Mouse (Mus musculus): ENCODE results near the gene Asl.
"Not testable (repeated sequence)": the region's sequence is repeated elsewhere in the genome, so short reads cannot be mapped to it uniquely, and the experiment has no call there.

Asl gene

GRCm38 (mm10) chr5:130046100-130046499, 17.1 kb upstream of the Asl start:
- no peak for DNase-seq (ENCODE audit: low spot score in 2 of 2)

GRCm38 (mm10) chr5:130044201-130044695, 15.2 kb upstream of the Asl start:
- DNase-seq (ENCODE audit: low spot score in 2 of 2), result no peak

GRCm38 (mm10) chr5:130043741-130044140, 14.7 kb upstream of the Asl start:
- DNase-seq (ENCODE audit: low spot score in 2 of 2), result no peak

- no peak for DNase-seq (ENCODE audit: low spot score in 2 of 2)
These were observed 12.2 kb upstream of the Asl start for GRCm38 (mm10) chr5:130041262-130041661.

- DNase-seq (ENCODE audit: low spot score in 2 of 2), result no peak
These were observed 11.8 kb upstream of the Asl start for GRCm38 (mm10) chr5:130040797-130041196.

DNA sequence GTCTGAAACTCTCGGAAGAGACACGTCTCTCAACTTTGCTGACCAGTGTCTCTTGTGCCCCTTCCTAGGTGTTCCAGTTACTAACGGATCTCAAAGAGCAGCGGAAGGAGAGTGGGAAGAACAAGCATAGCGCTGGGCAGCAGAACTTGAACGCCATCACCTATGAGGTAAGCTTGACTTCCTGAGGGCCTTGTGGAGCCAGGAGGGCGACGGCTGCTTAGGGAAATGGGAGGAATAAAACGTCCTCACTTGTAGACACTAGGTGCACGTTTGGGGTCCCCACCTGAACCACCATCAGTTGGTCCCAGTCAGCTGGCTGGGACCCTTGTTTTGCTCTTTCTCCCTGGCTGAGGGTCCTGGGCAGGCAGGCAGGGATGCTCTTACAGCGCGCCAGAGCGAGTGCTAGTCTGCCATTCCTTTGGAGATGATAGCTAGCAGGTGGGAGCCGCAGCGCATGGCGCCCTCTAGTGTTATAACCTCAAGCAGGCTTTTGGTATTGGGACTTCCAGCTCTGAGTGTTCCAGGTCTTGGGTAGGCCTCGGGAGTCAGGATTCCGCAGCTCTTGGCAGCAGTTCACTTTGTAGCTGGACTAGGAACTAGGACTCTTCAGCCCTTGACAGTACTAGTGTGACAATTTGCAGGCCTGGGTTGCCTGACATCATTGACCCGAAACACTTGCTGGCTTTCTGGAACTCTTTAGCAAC, 8.9 kb upstream of the Asl start:
- DNase-seq (ENCODE audit: low spot score in 2 of 2), result peak; percentile 41 to 71

DNA sequence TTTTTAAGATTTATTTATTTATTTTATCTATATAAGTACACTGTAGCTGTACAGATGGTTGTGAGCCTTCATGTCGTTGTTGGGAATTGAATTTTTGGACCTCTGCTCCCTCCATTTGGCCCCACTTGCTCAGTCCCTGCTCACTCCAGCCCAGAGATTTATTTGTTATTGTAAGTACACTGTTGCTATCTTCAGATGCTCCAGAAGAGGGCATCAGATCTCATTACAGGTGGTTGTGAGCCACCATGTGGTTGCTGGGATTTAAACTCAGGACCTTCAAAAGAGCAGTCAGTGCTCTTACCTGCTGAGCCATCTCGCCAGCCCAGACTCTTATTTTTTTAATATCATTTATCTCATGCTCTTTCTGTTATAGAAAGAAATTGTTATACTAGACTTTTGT, 7.3 kb upstream of the Asl start:
- not testable (repeated sequence) for DNase-seq (ENCODE audit: low spot score in 2 of 2)

DNA sequence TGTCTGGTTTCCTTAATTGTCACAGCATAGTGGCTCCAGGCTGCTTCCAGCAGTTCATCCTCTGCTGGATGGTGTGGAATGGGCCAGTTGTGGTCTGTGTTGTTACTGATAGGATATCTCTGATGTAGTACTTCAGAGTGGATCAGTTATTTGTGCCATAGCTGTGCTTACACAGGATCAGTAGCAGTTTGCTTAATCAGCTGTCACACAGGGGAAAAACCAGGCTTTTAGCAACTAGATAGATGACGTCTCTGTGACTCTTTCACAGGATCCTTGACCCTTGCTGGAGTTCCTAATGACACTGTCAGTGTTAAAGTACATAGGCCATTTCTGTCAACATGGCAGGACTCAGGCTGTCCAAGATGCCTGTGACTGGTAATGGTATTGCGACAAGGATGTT, 4.8 kb upstream of the Asl start:
- no peak for DNase-seq (ENCODE audit: low spot score in 2 of 2)

- no peak for DNase-seq (ENCODE audit: low spot score in 2 of 2)
These were observed 2.7 kb upstream of the Asl start for GRCm38 (mm10) chr5:130031410-130032390.

- no peak for DNase-seq (ENCODE audit: low spot score in 2 of 2)
These were observed 1.4 kb downstream of the Asl start for GRCm38 (mm10) chr5:130027696-130028095.

DNA sequence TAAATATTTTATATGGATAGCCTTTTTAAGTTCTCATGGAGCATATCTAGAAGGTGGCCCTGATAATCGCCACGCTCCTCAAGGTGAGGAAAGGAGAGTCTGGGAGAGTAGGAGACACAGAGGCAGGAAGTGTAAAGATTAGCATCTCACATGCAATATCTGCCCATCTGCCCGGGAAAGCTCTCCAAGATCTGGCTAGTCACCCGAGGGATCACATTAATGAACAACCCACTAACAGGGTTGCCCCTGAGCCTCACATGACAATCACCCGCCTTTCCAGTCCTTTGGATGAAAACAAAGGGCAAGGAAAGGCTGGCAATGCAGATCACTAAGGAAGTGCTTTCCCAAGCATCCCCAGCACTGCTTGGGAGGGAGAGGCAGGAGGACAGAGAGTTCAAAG, 1.9 kb downstream of the Asl start:
- DNase-seq (ENCODE audit: low spot score in 2 of 2), result no peak

- peak; percentile 66 to 85 for DNase-seq (ENCODE audit: low spot score in 2 of 2)
These were observed 5.1 kb downstream of the Asl start for GRCm38 (mm10) chr5:130023767-130024539.

DNA sequence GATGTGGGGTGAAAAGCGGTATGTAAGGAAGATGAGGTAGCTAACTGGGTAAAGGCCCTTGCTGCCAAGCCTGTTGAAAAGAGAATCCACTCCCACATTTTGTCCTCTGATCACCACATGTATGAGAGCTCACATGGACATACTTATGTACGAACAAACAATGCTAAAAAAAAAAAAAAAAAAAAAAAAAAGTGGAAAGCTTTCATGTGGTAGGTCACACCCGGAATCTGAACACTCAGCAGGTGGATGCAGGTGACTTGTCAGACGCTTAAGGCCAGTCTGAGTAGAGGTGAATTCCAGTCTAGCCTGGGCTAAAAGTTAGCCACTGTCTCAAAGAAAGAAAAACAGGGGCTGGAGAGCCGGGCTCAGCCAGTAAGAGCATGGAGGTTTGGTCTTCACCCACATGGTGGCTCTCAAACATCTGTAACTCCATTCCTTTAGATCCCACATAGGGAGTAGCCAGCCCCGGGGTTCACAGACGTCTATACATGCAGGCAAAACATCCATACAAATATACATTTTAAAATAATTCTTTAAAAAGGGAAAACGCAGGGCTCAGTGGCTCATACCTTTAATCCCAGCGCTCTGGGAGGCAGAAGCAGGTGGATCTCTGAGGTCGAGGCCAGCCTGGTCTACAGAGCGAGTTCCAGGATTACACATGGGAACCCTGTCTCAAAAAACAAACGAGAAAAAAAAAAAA, 5.8 kb downstream of the Asl start:
- peak in 1 of 2 experiments; percentile 8 for DNase-seq (ENCODE audit: low spot score in 2 of 2)

- no peak for DNase-seq (ENCODE audit: low spot score in 2 of 2)
These were observed 6.7 kb downstream of the Asl start for GRCm38 (mm10) chr5:130022366-130022765.

GRCm38 (mm10) chr5:130021361-130021966, 7.6 kb downstream of the Asl start:
- DNase-seq (ENCODE audit: low spot score in 2 of 2), result no peak

DNA sequence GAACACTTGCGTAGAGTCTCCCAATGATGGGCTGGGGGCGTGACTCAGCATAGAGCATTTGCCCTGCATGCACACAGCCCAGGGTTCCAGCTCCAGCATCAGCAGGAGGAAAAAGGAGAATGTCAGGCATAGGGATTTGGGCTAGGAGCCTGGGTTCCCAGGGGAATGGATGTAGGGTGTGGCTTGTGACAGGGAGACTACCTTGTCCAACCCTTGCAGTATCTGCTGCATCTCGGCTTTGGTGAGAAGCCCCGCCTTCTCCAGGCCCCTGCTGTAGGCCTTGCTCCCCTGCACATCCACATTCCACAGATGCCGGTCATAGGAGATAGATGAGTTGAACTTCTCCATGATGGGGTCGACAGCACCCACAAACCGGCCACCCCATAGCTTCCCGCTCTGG, 9.6 kb downstream of the Asl start:
- no peak for DNase-seq (ENCODE audit: low spot score in 2 of 2)

GRCm38 (mm10) chr5:130015104-130015503, 13.9 kb downstream of the Asl start:
- no peak for DNase-seq (ENCODE audit: low spot score in 2 of 2)

DNA sequence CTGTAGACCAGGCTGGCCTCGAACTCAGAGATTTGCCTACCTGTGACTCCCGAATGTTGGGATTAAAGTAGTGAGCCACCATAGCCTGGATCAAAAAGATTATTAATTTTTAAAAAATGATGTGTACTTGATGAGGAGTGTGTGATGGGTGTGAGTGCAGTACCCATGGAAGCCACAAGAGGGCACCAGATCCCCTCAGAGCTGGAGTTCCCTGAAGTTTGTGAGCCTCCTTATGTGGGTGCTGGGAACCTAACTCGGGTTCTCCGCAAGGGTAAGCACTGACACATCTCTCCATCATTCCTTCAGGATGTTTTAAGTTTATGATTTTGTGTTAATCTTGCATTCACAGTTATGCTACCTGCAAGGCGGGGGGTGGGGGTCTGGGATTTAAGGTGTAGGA, 18.1 kb downstream of the Asl start:
- DNase-seq (ENCODE audit: low spot score in 2 of 2), result peak in 1 of 2 experiments; percentile 32

- DNase-seq (ENCODE audit: low spot score in 2 of 2), result no peak
These were observed 19.3 kb downstream of the Asl start for GRCm38 (mm10) chr5:130009784-130010183.

DNA sequence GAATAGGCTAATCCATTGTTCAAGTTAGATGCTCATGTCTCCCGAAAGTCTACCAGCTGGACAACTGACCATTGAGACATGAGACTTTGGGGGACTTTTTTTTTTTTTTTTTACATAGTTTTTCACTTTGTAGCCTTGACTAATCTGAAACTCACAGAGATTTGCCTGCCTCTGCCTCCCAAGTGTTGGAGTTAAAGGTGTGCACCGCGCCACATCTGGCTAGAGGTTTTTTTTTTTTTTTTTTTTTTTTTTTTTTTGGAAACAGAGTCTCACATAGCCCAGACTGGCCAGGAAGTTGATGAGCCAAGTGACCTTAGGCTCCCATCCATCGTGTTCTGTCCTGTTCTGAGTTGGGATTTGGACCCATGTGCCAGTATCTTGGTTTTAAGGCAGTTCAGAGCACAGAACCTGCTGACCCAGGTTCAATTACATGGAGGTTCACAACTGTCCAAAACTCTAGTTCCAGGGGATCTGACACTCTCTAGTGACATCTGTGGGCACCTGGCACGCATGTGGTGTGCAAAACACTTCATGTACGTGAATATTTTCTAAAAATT, 20.9 kb downstream of the Asl start:
- no peak for DNase-seq (ENCODE audit: low spot score in 2 of 2)

DNA sequence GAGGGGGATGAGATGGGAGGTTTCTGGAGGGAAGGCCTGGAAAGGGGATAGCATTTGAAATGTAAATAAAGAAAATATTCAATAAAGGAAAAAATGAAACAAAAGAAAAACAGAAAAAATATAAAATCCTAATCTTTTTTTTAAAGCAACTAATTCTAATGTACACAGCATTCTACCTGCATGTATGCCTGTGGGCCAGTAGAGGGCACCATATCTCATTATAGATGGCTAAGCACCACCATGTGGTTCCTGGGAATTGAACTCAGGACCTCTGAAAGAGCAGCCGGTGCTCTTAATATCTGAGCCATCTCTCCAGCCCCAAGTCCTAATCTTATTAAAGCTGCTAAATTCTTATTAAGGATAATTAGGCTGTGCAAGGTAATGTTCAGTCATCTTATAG, 21.7 kb downstream of the Asl start:
- no peak for DNase-seq (ENCODE audit: low spot score in 2 of 2)
